Mouse (Mus musculus): ENCODE measurements around the gene Phf7.
A peak's percentile ranks its signal among the peaks of the same experiment; 100 is the strongest.

The Phf7 gene

GRCm38 (mm10) chr14:31195968-31196367, 55.1 kb downstream of the Phf7 start:
- peak; percentile 35 to 44 for DNase-seq

- DNase-seq: no peak
These were observed 55.6 kb downstream of the Phf7 start for GRCm38 (mm10) chr14:31195521-31195920.

DNA sequence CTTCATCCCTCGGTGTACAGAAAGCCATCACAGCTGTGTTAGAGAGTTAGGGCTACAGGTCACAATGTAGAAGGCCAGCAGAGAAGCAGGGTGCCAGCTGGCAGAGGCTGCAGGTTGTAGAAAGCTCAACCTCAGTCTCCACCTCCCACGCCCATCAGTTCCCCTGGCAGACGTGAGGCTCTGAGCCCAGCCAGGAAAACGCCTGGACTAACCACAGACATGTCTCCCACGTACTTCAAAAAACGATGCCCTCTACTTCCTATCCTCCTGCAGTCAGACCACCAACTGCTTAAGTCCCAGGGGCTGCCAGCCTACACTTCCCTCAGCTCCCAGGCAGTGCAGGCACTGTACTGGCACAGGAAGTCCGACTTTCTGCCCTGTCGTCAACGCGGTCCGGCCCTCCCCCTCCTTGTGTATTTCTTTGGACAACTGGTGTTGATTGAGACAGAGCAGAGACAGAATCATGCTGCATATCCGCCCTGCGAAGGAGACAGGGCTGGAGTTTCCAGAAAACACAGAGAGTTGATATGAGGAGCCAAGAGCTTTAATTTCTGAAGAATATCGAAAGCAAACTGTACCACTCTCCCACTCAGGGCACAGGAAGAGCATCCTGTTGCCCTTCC, 56.1 kb downstream of the Phf7 start:
- no peak for DNase-seq

DNA sequence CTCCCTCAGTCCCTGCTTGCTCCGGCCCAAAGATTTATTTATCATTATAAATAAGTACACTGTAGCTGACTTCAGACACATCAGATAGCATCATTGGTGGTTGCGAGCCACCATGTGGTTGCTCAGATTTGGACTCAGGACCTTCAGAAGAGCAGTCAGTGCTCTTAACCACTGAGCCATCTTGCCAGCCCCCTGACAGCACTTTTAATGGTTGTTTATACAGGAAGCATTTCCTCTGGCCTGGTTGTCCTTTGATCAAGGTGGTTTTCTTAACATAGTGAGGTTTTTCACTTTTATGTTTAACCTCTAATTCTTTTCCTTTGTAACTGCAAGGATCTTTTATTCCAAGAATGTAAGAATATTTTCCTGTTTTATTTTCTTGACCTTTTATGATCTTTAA, 56.7 kb downstream of the Phf7 start:
- DNase-seq: no peak

GRCm38 (mm10) chr14:31193791-31194190, 57.3 kb downstream of the Phf7 start:
- DNase-seq: no peak

DNA sequence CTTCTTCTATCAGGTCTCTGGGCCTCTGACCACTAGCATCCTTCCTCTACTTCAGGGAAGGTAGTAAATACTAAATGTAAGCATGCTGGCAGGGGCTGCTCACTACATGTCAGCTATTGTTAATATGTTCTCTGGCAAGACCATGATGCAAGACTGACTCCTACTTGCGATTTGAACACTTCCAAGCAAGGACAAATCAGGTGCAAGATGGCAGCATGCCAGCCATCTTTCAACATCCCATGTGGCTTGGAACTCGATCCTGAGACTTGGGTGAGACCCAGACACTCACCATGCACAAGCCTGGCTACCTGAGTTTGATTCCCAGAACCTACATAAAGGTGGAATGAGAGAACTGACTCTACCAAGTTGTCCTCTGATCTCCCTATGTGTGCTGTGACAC, 59.2 kb downstream of the Phf7 start:
- DNase-seq: no peak

DNA sequence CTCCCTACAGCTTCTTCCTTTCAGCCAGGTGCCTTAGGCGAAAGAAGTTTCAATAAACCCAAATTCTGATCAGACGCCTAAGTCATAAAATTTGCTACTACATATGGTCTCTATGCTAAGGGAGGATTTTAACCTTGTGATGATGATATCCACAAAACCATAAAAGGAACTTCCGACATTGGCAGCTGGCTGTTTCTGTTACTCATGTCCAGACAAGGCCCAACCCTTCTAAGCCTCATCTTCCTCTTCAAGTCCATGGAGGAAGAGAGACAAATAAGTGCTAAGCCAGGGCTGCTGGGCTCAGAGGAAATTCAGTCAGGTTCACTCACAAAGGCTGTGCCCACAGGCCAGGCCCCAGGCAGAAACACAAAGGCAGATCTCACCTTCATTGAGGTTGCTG, 61.8 kb downstream of the Phf7 start:
- DNase-seq: no peak

GRCm38 (mm10) chr14:31188771-31189181, 62.3 kb downstream of the Phf7 start:
- no peak for DNase-seq
